Mouse (Mus musculus): ENCODE measurements around the gene Pcdh15. TPM values are rescaled to one million over a fixed set of nuclear protein-coding genes. Genes with fewer than 3 reads are reported as not detected.
A peak's percentile ranks its signal among the peaks of the same experiment; 100 is the strongest.

Gene Pcdh15
- polyA plus RNA-seq, 1 experiment from 2014 or later, result 0.68 TPM

DNA sequence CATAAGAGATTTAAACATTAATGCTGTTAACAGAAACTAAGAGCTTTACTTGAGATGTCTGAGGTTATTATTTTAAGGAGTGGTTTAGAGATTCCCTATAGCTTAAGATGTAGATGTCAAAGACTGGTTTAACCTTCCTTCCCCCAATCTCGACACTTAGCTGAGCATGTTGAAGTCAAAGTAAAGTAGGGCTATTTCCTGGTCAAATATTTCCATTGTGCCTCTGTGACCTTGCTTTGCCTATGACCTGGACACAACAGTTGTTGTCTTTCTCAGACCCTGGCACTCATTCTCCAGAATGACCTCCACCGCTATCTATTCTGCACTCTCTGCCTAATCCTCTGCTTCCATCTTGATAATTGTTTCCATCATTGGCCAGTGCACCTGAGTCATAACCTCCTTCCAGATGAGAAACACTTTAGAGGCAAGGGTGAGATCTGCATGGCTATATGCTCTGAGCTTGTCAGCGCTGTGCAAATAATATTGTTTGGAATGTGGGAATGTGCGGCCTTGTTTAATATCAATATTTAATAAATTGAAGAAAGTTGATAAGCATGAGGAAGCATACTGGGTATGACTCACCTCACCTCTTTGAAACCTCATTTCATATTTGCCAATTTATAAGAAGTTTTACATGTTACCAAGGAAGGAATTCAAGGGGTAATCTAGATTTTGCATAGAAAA lies 833.0 kb downstream of the Pcdh15 start:
- H3K9me3 ChIP-seq (ENCODE audit: control insufficient read depth, low read length), result no peaks in the 10 kb centered on the region
- 65% methylated on average over 4 of the region's 4 CpGs for WGBS
- no peak for TF ChIP-seq CTCF (IDR thresholded peaks at IDR 0.05; ENCODE audit: low read depth)
- TF ChIP-seq EP300 (optimal IDR thresholded peaks at IDR 0.05), result no peak
- no peak overlapping the region for H3K27ac ChIP-seq (replicated peaks)
- H3K4me2 ChIP-seq (replicated peaks; ENCODE audit: low read depth), result no peak overlapping the region
- no peaks in the 10 kb centered on the region for H3K27me3 ChIP-seq (ENCODE audit: control insufficient read depth, insufficient read depth, low read length)
- H3K4me3 ChIP-seq (ENCODE audit: low read depth, low read length), result no peak overlapping the region
- DNase-seq (ENCODE audit: low spot score), result peak; percentile 40
- no peaks in the 10 kb centered on the region for H3K4me1 ChIP-seq (replicated peaks; ENCODE audit: control insufficient read depth, insufficient read depth)
- peak; percentile 97 for ATAC-seq (ENCODE audit: low FRiP score, low TSS enrichment)
- H3K9ac ChIP-seq (ENCODE audit: low read length), result no peak overlapping the region
- H3K36me3 ChIP-seq (ENCODE audit: control insufficient read depth, insufficient read depth, low read length), result no peaks in the 10 kb centered on the region

DNA sequence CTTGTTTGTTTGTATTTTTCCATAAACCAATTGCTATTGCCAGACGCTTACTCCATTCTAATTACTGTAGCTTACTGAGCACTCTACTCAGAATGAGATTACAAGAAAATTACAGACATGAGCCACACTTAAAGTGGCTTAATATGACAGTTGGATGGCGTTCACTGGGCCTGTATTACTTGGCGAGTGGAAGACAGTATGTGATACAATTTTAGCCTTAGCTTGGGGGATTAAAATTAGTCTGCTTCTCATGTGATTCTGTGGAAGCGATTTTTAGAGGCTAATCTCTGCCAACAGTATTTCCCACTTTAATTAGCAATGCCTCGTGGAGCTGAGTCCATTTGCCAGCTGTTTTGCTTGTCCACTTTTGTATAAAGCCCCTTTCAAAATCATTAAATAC lies 837.0 kb downstream of the Pcdh15 start:
- TF ChIP-seq EP300 (optimal IDR thresholded peaks at IDR 0.05), result no peak
- no peak for TF ChIP-seq CTCF (IDR thresholded peaks at IDR 0.05; ENCODE audit: low read depth)

DNA sequence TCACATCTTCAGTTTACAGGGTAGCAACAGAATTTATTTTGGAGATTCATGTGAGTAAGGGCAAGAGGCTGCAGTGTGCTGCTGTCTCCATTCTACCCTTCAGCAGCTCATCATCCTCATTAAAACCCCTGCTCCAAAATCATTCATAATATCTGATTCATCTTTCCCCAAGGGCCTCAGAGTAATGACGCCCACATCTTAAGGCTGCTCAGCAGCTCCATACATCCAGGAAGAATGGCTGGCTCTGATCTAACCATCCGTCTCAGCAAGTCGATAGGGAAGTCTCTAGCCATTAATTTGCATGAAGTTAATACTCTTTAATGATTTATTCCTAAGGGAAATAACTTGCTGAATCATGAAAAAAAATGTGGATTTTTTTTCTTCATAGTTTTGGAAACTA lies 839.8 kb downstream of the Pcdh15 start:
- Histone ChIP-seq H3K4me1 (replicated peaks; ENCODE audit: control insufficient read depth, insufficient read depth) (no peaks in the 10 kb centered on the region), H3K9me3 (ENCODE audit: control insufficient read depth, low read length) (no peaks in the 10 kb centered on the region), H3K9ac (ENCODE audit: low read length) (no peak overlapping the region), H3K4me2 (replicated peaks; ENCODE audit: low read depth) (no peak overlapping the region), H3K27ac (replicated peaks) (no peak overlapping the region), H3K36me3 (ENCODE audit: control insufficient read depth, insufficient read depth, low read length) (no peaks in the 10 kb centered on the region), H3K4me3 (ENCODE audit: low read depth, low read length) (no peak overlapping the region), H3K27me3 (ENCODE audit: control insufficient read depth, insufficient read depth, low read length) (no peaks in the 10 kb centered on the region)
- TF ChIP-seq CTCF (IDR thresholded peaks at IDR 0.05; ENCODE audit: low read depth) (no peak), EP300 (optimal IDR thresholded peaks at IDR 0.05) (no peak)
- DNase-seq (ENCODE audit: low spot score) (no peak), ATAC-seq (ENCODE audit: low FRiP score, low TSS enrichment) (no peak)
- 83% methylated on average over 3 of the region's 3 CpGs for WGBS

More for the DNA sequence above, 837.0 kb downstream of the Pcdh15 start:
- Histone ChIP-seq H3K4me1 (replicated peaks; ENCODE audit: control insufficient read depth, insufficient read depth) (no peaks in the 10 kb centered on the region), H3K27me3 (ENCODE audit: control insufficient read depth, insufficient read depth, low read length) (no peaks in the 10 kb centered on the region), H3K9ac (ENCODE audit: low read length) (no peak overlapping the region), H3K9me3 (ENCODE audit: control insufficient read depth, low read length) (no peaks in the 10 kb centered on the region), H3K36me3 (ENCODE audit: control insufficient read depth, insufficient read depth, low read length) (no peaks in the 10 kb centered on the region), H3K4me3 (ENCODE audit: low read depth, low read length) (no peak overlapping the region), H3K4me2 (replicated peaks; ENCODE audit: low read depth) (no peak overlapping the region), H3K27ac (replicated peaks) (no peak overlapping the region)
- WGBS, result 58% methylated on average over 5 of the region's 5 CpGs
- no peak for DNase-seq (ENCODE audit: low spot score)
- no peak for ATAC-seq (ENCODE audit: low FRiP score, low TSS enrichment)

DNA sequence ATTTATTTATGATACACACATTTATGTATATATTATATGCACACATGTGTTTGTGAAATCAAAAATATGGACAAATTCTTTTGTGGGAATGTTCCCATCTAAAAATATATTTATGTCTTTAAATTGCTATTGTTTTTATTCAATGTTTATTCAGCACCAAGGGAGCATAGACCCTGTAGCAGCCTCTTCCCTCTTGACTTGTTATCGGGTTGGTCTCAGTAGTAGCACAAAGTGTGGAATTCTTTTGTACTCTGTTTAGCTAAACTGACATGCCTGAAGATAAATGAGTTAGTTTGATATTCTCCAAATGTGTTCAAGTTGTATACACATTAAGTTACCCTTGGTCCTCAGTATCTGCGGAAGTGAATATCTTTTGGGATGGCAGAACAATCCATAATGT lies 848.7 kb downstream of the Pcdh15 start:
- no peak overlapping the region for H3K27ac ChIP-seq (replicated peaks)
- TF ChIP-seq EP300 (optimal IDR thresholded peaks at IDR 0.05), result no peak
- TF ChIP-seq CTCF (IDR thresholded peaks at IDR 0.05; ENCODE audit: low read depth), result no peak
- WGBS, result 24% methylated on average over 2 of the region's 2 CpGs
- no peaks in the 10 kb centered on the region for H3K4me1 ChIP-seq (replicated peaks; ENCODE audit: control insufficient read depth, insufficient read depth)
- H3K9me3 ChIP-seq (ENCODE audit: control insufficient read depth, low read length), result no peaks in the 10 kb centered on the region
- H3K4me2 ChIP-seq (replicated peaks; ENCODE audit: low read depth), result no peak overlapping the region
- no peaks in the 10 kb centered on the region for H3K36me3 ChIP-seq (ENCODE audit: control insufficient read depth, insufficient read depth, low read length)
- no peaks in the 10 kb centered on the region for H3K27me3 ChIP-seq (ENCODE audit: control insufficient read depth, insufficient read depth, low read length)
- no peak overlapping the region for H3K4me3 ChIP-seq (ENCODE audit: low read depth, low read length)
- ATAC-seq (ENCODE audit: low FRiP score, low TSS enrichment) (no peak), DNase-seq (ENCODE audit: low spot score) (no peak)
- H3K9ac ChIP-seq (ENCODE audit: low read length), result no peak overlapping the region

DNA sequence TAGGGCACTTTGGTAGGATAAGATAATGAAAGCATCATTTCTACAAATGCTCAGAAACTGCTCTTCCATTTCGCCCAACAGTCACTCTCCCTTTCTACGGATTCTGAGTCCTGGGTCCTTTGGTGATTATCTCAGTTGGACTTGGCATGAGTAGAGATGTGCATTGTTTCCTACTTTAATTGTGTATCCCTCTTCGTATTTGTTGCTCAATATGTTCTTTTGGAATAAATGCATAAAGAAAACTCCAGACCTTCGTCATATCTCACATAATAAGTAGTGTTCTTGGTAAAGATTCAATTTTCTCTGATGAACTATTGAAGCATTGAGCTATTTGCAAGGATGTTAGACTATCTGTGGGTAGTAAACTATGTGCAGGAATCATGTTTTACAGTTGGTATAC lies 854.2 kb downstream of the Pcdh15 start:
- 76% methylated on average over 4 of the region's 4 CpGs for WGBS
- Histone ChIP-seq H3K4me3 (ENCODE audit: low read depth, low read length) (no peak overlapping the region), H3K9ac (ENCODE audit: low read length) (no peak overlapping the region), H3K9me3 (ENCODE audit: control insufficient read depth, low read length) (no peaks in the 10 kb centered on the region), H3K4me2 (replicated peaks; ENCODE audit: low read depth) (no peak overlapping the region), H3K4me1 (replicated peaks; ENCODE audit: control insufficient read depth, insufficient read depth) (no peaks in the 10 kb centered on the region), H3K27ac (replicated peaks) (no peak overlapping the region), H3K27me3 (ENCODE audit: control insufficient read depth, insufficient read depth, low read length) (no peaks in the 10 kb centered on the region), H3K36me3 (ENCODE audit: control insufficient read depth, insufficient read depth, low read length) (no peaks in the 10 kb centered on the region)
- no peak for DNase-seq (ENCODE audit: low spot score)
- TF ChIP-seq EP300 (optimal IDR thresholded peaks at IDR 0.05), result no peak
- no peak for TF ChIP-seq CTCF (IDR thresholded peaks at IDR 0.05; ENCODE audit: low read depth)
- no peak for ATAC-seq (ENCODE audit: low FRiP score, low TSS enrichment)

DNA sequence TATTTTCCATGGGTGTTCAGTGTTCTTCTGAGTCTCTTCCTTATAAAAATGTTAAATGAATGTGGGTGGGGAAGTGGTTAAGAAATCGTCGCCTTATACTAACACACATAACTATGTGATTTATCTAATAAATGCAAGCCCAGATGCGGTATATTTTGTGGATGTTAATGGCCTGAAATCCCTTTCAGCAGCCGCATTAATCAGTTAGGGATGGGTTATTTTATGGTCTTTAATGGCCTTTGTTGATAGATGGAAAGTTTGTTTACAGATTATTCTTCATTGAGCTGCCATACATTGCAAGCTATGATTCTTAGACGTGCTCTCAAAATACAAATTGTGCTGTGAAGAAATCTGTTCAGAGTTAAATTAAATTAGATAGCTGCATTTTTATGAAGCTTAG lies 884.9 kb downstream of the Pcdh15 start:
- no peaks in the 10 kb centered on the region for H3K4me1 ChIP-seq (replicated peaks; ENCODE audit: control insufficient read depth, insufficient read depth)
- WGBS, result 56% methylated on average over 5 of the region's 5 CpGs

More for the DNA sequence above, 884.9 kb downstream of the Pcdh15 start:
- Histone ChIP-seq H3K9ac (ENCODE audit: low read length) (no peak overlapping the region), H3K4me2 (replicated peaks; ENCODE audit: low read depth) (no peak overlapping the region), H3K4me3 (ENCODE audit: low read depth, low read length) (no peak overlapping the region), H3K36me3 (ENCODE audit: control insufficient read depth, insufficient read depth, low read length) (no peaks in the 10 kb centered on the region), H3K27me3 (ENCODE audit: control insufficient read depth, insufficient read depth, low read length) (no peaks in the 10 kb centered on the region), H3K9me3 (ENCODE audit: control insufficient read depth, low read length) (no peaks in the 10 kb centered on the region), H3K27ac (replicated peaks) (no peak overlapping the region)
- TF ChIP-seq CTCF (IDR thresholded peaks at IDR 0.05; ENCODE audit: low read depth) (no peak), EP300 (optimal IDR thresholded peaks at IDR 0.05) (no peak)
- no peak for DNase-seq (ENCODE audit: low spot score)
- no peak for ATAC-seq (ENCODE audit: low FRiP score, low TSS enrichment)
